Mouse (Mus musculus): ENCODE measurements around the gene Arhgef1. TPM values are rescaled to one million over a fixed set of nuclear protein-coding genes. Genes with fewer than 3 reads are reported as not detected.

Gene Arhgef1
- polyA plus RNA-seq, 1 experiment, result 915 TPM

DNA sequence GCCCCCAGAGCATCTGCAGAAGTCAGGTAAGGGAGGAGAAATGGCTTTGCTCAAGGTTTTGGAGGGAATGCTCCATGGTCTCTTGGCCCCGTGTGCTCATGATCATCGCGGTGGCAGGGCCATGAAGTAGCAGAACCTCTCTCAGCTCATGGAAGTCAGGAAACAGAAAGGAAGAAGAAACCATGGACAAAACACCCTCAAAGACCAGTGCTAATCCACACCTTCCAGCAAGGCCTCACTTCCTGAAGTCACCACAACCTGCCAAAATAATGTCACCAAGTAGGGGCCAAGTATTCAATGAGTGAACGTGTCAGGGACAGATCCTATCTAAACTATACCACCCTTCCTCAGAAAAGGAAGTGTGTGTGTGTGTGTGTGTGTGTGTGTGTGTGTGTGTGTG, 39.9 kb upstream of the Arhgef1 start:
- no peak for DNase-seq (ENCODE audit: low read depth in 1 of 2, low spot score in 2 of 2)
- Histone ChIP-seq H3K4me3 (ENCODE audit: extremely low read depth, insufficient read depth, insufficient read length) (no peak overlapping the region), H3K27me3 (ENCODE audit: control insufficient read depth, insufficient read depth, low read length) (no peaks in the 10 kb centered on the region), H3K36me3 (ENCODE audit: control insufficient read depth, insufficient read depth, low read length) (no peaks in the 10 kb centered on the region), H3K27ac (ENCODE audit: insufficient read depth, low read length) (no peak overlapping the region), H3K4me1 (ENCODE audit: control insufficient read depth, insufficient read depth, insufficient read length) (no peaks in the 10 kb centered on the region)
- TF ChIP-seq CTCF (IDR thresholded peaks at IDR 0.05; ENCODE audit: extremely low read depth, insufficient read depth, insufficient read length, insufficient replicate concordance), result no peak
- no peak for TF ChIP-seq POLR2A (IDR thresholded peaks at IDR 0.05; ENCODE audit: low read depth, low read length)
- WGBS, result 43% methylated on average over 4 of the region's 4 CpGs

DNA sequence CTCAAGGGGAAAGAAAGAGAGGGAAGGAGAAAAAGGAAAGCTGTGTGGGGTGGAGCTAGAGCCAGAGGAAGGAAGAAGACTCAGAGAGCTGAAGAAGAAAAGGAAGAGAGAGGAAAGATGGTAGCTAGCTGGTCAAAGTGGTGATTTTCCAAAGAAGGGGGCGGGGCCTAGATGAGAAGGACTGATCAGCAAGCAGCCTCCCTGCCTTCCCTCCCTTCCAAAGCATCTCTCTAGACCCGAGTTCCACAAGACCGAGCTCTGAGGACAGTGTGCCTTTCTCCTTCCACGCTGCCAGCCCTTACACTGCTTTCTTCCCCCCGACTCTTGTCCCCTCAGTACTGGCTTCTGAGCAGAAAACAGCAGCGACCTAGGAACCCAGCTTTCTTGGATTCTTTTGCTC, 38.6 kb upstream of the Arhgef1 start:
- no peak overlapping the region for H3K27ac ChIP-seq (ENCODE audit: insufficient read depth, low read length)
- TF ChIP-seq CTCF (IDR thresholded peaks at IDR 0.05; ENCODE audit: extremely low read depth, insufficient read depth, insufficient read length, insufficient replicate concordance) (no peak), POLR2A (IDR thresholded peaks at IDR 0.05; ENCODE audit: low read depth, low read length) (no peak)
- no peaks in the 10 kb centered on the region for H3K27me3 ChIP-seq (ENCODE audit: control insufficient read depth, insufficient read depth, low read length)
- H3K4me1 ChIP-seq (ENCODE audit: control insufficient read depth, insufficient read depth, insufficient read length), result no peaks in the 10 kb centered on the region
- no peak overlapping the region for H3K4me3 ChIP-seq (ENCODE audit: extremely low read depth, insufficient read depth, insufficient read length)
- 47% methylated on average over 6 of the region's 6 CpGs for WGBS
- DNase-seq (ENCODE audit: low read depth in 1 of 2, low spot score in 2 of 2), result no peak
- no peaks in the 10 kb centered on the region for H3K36me3 ChIP-seq (ENCODE audit: control insufficient read depth, insufficient read depth, low read length)

DNA sequence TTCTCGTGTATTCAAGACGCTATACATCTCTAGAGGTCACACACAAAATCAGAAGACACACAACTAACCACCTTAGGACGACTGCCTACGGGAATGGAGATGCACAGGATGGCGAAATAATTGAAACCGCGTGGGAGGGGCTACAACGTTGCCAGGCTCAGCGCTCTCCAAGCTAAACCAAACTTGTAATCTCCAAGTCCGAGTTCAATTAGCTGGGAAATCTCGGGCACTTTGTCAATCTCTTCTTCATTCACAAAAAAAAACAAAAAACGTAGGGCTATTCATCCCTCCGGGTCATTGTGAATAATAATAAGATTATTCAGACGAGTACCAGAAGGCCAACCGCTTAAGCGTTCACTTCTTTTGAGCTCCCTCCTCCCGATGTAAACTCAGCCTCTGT, 33.6 kb upstream of the Arhgef1 start:
- TF ChIP-seq CTCF (IDR thresholded peaks at IDR 0.05; ENCODE audit: extremely low read depth, insufficient read depth, insufficient read length, insufficient replicate concordance), result no peak
- TF ChIP-seq POLR2A (IDR thresholded peaks at IDR 0.05; ENCODE audit: low read depth, low read length), result no peak
- DNase-seq (ENCODE audit: low read depth in 1 of 2, low spot score in 2 of 2), result no peak
- H3K4me1 ChIP-seq (ENCODE audit: control insufficient read depth, insufficient read depth, insufficient read length), result no peaks in the 10 kb centered on the region
- no peaks in the 10 kb centered on the region for H3K36me3 ChIP-seq (ENCODE audit: control insufficient read depth, insufficient read depth, low read length)
- no peaks in the 10 kb centered on the region for H3K27me3 ChIP-seq (ENCODE audit: control insufficient read depth, insufficient read depth, low read length)
- 72% methylated on average over 17 of the region's 17 CpGs for WGBS
- H3K27ac ChIP-seq (ENCODE audit: insufficient read depth, low read length), result no peak overlapping the region
- H3K4me3 ChIP-seq (ENCODE audit: extremely low read depth, insufficient read depth, insufficient read length), result no peak overlapping the region

DNA sequence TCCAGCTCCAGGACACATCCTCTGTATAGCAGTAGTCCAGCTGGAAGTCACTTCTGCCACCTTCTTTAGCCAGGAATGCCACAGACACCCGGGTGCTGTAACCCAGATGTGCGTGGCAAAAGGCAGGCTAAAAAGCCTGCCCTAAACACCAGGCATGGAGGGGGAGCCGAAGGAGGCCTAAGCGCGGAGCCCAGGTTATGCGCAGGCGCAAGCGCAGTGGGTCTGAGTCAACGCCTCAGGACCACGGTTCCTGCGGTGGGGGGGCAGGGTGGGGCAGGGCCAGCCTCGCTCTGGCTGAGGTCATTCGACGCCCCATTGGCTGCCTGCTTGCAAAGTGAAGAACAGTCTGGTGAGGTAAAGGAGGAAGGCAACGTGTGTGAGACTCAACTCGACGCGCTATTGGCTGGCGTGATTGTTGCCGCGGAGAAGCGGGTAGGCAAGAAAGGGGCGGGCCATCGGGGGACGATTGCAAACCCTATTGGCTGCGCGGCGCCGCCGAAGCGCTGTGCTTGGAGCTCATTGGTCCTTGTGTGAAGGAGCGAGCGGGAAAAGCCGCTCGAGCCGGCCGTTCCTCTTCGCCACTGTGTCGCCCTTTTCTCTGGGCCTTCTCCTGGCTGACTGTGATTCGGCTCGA, 33.1 kb upstream of the Arhgef1 start, which contains the start of the genes Lypd4 and Dmrtc2:
Lypd4 (minus strand) TSS at position 410 of the 634 bp plus-strand sequence.
Dmrtc2 (plus strand) TSS at position 526 of the 634 bp plus-strand sequence.
- Histone ChIP-seq H3K4me1 (ENCODE audit: control insufficient read depth, insufficient read depth, insufficient read length) (no peaks in the 10 kb centered on the region), H3K36me3 (ENCODE audit: control insufficient read depth, insufficient read depth, low read length) (no peaks in the 10 kb centered on the region), H3K27ac (ENCODE audit: insufficient read depth, low read length) (no peak within 1 kb of the TSS), H3K4me3 (ENCODE audit: extremely low read depth, insufficient read depth, insufficient read length) (no peak within 1 kb of the TSS), H3K27me3 (ENCODE audit: control insufficient read depth, insufficient read depth, low read length) (no peaks in the 10 kb centered on the region)
- TF ChIP-seq CTCF (IDR thresholded peaks at IDR 0.05; ENCODE audit: extremely low read depth, insufficient read depth, insufficient read length, insufficient replicate concordance), result no peak
- no peak for TF ChIP-seq POLR2A (IDR thresholded peaks at IDR 0.05; ENCODE audit: low read depth, low read length)
- DNase-seq (ENCODE audit: low read depth in 1 of 2, low spot score in 2 of 2), result no peak
- WGBS, result 71% methylated on average over 41 of the region's 41 CpGs

DNA sequence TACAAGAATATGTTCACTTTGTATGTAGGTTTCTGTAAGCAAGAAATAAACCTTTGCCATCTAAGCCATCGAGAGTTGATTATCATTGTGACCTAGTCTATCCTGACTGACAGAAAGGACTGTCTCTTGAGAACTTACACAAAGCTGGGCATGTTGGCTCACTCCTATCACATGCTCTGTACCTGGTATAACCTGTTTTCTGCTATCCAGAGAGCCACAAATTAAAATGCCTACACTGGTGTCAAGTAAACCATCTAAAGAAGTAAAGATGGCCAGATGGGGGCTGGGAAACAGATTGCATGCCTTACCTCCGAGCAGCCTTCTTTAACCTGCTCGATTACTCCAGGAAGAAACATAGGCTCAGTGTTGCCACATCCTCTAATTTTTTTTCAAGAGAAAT, 25.1 kb upstream of the Arhgef1 start:
- no peaks in the 10 kb centered on the region for H3K4me1 ChIP-seq (ENCODE audit: control insufficient read depth, insufficient read depth, insufficient read length)
- no peak overlapping the region for H3K27ac ChIP-seq (ENCODE audit: insufficient read depth, low read length)
- no peaks in the 10 kb centered on the region for H3K27me3 ChIP-seq (ENCODE audit: control insufficient read depth, insufficient read depth, low read length)
- 77% methylated on average over 3 of the region's 3 CpGs for WGBS
- no peak for DNase-seq (ENCODE audit: low read depth in 1 of 2, low spot score in 2 of 2)
- no peak overlapping the region for H3K4me3 ChIP-seq (ENCODE audit: extremely low read depth, insufficient read depth, insufficient read length)
- TF ChIP-seq CTCF (IDR thresholded peaks at IDR 0.05; ENCODE audit: extremely low read depth, insufficient read depth, insufficient read length, insufficient replicate concordance) (no peak), POLR2A (IDR thresholded peaks at IDR 0.05; ENCODE audit: low read depth, low read length) (no peak)
- H3K36me3 ChIP-seq (ENCODE audit: control insufficient read depth, insufficient read depth, low read length), result no peaks in the 10 kb centered on the region

DNA sequence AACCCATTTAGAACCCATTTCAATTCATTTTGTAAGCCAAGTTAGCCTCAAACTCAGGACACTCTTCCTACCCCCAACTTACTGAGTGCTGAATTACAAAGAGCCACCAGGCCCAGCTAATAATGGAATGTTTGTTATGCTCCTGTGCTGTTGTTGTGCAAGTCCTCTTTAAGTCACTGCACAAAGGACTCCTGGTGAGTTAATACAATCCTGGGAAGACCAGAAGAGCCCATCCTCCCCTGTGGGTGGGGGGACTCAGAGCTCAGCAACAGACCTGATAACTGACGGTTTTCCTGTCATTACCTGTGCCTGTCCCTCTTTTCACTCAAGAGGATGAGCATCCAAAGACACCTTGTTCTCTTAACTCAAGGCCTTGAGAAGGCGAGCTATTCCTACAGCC, 23.1 kb upstream of the Arhgef1 start:
- Histone ChIP-seq H3K4me1 (ENCODE audit: control insufficient read depth, insufficient read depth, insufficient read length) (no peaks in the 10 kb centered on the region), H3K4me3 (ENCODE audit: extremely low read depth, insufficient read depth, insufficient read length) (no peak overlapping the region), H3K36me3 (ENCODE audit: control insufficient read depth, insufficient read depth, low read length) (no peaks in the 10 kb centered on the region), H3K27me3 (ENCODE audit: control insufficient read depth, insufficient read depth, low read length) (no peaks in the 10 kb centered on the region), H3K27ac (ENCODE audit: insufficient read depth, low read length) (no peak overlapping the region)
- 85% methylated on average over 2 of the region's 2 CpGs for WGBS
- no peak for DNase-seq (ENCODE audit: low read depth in 1 of 2, low spot score in 2 of 2)
- TF ChIP-seq CTCF (IDR thresholded peaks at IDR 0.05; ENCODE audit: extremely low read depth, insufficient read depth, insufficient read length, insufficient replicate concordance), result no peak

DNA sequence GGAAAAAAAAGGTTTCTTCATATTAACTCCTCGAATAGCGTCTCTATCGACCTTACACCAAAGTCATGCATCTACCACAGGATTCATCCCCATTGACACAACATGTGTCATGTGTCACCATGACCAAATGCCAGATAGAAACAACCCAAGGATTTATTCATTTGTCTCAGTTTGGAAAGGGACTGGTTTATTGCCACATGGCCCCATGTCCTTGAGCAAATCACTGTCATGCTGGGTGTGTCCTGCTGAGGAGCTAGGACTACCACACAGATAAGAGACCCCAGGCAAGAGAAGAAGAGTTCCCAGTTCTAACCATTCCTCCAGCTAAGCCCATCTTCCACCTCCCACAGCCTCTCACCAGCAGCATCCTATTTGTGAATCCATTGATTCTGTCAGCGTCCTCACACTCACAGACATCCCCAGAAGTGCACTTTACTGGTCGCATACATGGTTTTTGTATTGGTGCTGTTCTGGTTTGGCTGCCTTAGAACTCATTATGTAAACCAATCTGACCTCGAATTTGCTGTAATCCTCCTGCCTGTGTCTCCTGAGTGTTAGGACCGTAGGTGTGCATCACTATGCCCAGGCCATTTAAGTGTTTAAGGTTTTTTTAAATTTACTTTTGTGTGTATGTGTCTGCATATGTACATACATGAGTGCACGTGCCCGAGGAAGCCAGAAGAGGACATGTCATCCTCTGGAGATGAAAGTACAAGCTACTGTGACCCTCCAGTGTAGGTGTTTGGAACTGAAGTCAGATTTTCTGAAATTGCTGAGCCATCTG, 20.1 kb upstream of the Arhgef1 start:
- Histone ChIP-seq H3K36me3 (ENCODE audit: control insufficient read depth, insufficient read depth, low read length) (peaks cover 14% of the 10 kb centered on the region), H3K27me3 (ENCODE audit: control insufficient read depth, insufficient read depth, low read length) (no peaks in the 10 kb centered on the region), H3K4me3 (ENCODE audit: extremely low read depth, insufficient read depth, insufficient read length) (no peak overlapping the region), H3K27ac (ENCODE audit: insufficient read depth, low read length) (no peak overlapping the region), H3K4me1 (ENCODE audit: control insufficient read depth, insufficient read depth, insufficient read length) (peaks cover 12% of the 10 kb centered on the region; the same call in 1 of the 2 replicates)
- 93% methylated on average over 9 of the region's 9 CpGs for WGBS
- TF ChIP-seq POLR2A (IDR thresholded peaks at IDR 0.05; ENCODE audit: low read depth, low read length) (no peak), CTCF (IDR thresholded peaks at IDR 0.05; ENCODE audit: extremely low read depth, insufficient read depth, insufficient read length, insufficient replicate concordance) (no peak)
- no peak for DNase-seq (ENCODE audit: low read depth in 1 of 2, low spot score in 2 of 2)
